Mouse (Mus musculus): ENCODE measurements at regions not wholly inside any gene's neighbourhood (a gene's known extent, or its start where the extent isn't known, plus 50 kb on each side); places are given as distances from the start of the nearest gene placed in this dataset.

- TF ChIP-seq TAL1 (IDR thresholded peaks at IDR 0.05; ENCODE audit: low read length) (no peak), NRF1 (IDR thresholded peaks at IDR 0.05; ENCODE audit: insufficient read depth, low read depth, low read length, poor library complexity, severe bottlenecking) (no peak), BHLHE40 (IDR thresholded peaks at IDR 0.05; ENCODE audit: borderline replicate concordance, low read depth, low read length) (no peak), EP300 (IDR thresholded peaks at IDR 0.05; ENCODE audit: low read depth in 1 of 2, low read length in 2 of 2) (no peak), MAX (IDR thresholded peaks at IDR 0.05; ENCODE audit: low read length) (no peak), POLR2A (IDR thresholded peaks at IDR 0.05; ENCODE audit: control insufficient read depth in 1 of 2, insufficient read depth in 1 of 2, low read depth in 1 of 2, low read length in 2 of 2, poor library complexity in 1 of 2) (no peak), MAFK (IDR thresholded peaks at IDR 0.05; ENCODE audit: borderline replicate concordance, low read depth, low read length) (no peak), E2F4 (IDR thresholded peaks at IDR 0.05; ENCODE audit: borderline replicate concordance, low read depth, low read length) (no peak), TCF12 (IDR thresholded peaks at IDR 0.05; ENCODE audit: low read depth, low read length) (no peak), ZKSCAN1 (IDR thresholded peaks at IDR 0.05; ENCODE audit: low read depth, low read length) (no peak), CHD2 (IDR thresholded peaks at IDR 0.05; ENCODE audit: low read length) (no peak), UBTF (IDR thresholded peaks at IDR 0.05; ENCODE audit: borderline replicate concordance, insufficient read depth, low read depth, low read length) (no peak), NELFE (IDR thresholded peaks at IDR 0.05; ENCODE audit: low read depth, low read length) (no peak), ETS1 (IDR thresholded peaks at IDR 0.05; ENCODE audit: low read depth, low read length) (no peak)
- no peak for DNase-seq (ENCODE audit: low read depth, low spot score)
- no peaks in the 10 kb centered on the region for H3K36me3 ChIP-seq (ENCODE audit: control insufficient read depth in 1 of 2, insufficient read depth in 2 of 2, low read length in 2 of 2)
- no peaks in the 10 kb centered on the region for H3K79me2 ChIP-seq (ENCODE audit: control insufficient read depth, insufficient read depth, low read length, poor library complexity)
- no peak overlapping the region for H3K27ac ChIP-seq (ENCODE audit: control insufficient read depth, low read depth, low read length)
- H3K9me3 ChIP-seq (replicated peaks; ENCODE audit: insufficient read depth, low read length): no peaks in the 10 kb centered on the region
- H3K4me3 ChIP-seq (ENCODE audit: control insufficient read depth in 1 of 2, insufficient read depth in 1 of 2, low read depth in 2 of 2, low read length in 2 of 2): no peak overlapping the region
- no peak overlapping the region for H3K9ac ChIP-seq (ENCODE audit: control insufficient read depth, low read depth, low read length, poor library complexity, severe bottlenecking)
- no peaks in the 10 kb centered on the region for H3K27me3 ChIP-seq (ENCODE audit: control insufficient read depth in 1 of 2, insufficient read depth in 2 of 2, low read length in 2 of 2)
- no peaks in the 10 kb centered on the region for H3K4me1 ChIP-seq (ENCODE audit: control insufficient read depth in 1 of 2, insufficient read depth in 2 of 2, low read length in 2 of 2)
Observed at GRCm38 (mm10) chr3:144012173-144012572, 192.8 kb downstream of the Lmo4 start.

- Histone ChIP-seq H3K27ac (ENCODE audit: control insufficient read depth, low read depth, low read length) (no peak overlapping the region), H3K9me3 (replicated peaks; ENCODE audit: insufficient read depth, low read length) (no peaks in the 10 kb centered on the region), H3K27me3 (ENCODE audit: control insufficient read depth in 1 of 2, insufficient read depth in 2 of 2, low read length in 2 of 2) (no peaks in the 10 kb centered on the region), H3K9ac (ENCODE audit: control insufficient read depth, low read depth, low read length, poor library complexity, severe bottlenecking) (no peak overlapping the region), H3K79me2 (ENCODE audit: control insufficient read depth, insufficient read depth, low read length, poor library complexity) (no peaks in the 10 kb centered on the region), H3K4me1 (ENCODE audit: control insufficient read depth in 1 of 2, insufficient read depth in 2 of 2, low read length in 2 of 2) (no peaks in the 10 kb centered on the region), H3K4me3 (ENCODE audit: control insufficient read depth in 1 of 2, insufficient read depth in 1 of 2, low read depth in 2 of 2, low read length in 2 of 2) (no peak overlapping the region), H3K36me3 (ENCODE audit: control insufficient read depth in 1 of 2, insufficient read depth in 2 of 2, low read length in 2 of 2) (no peaks in the 10 kb centered on the region)
- no peak for TF ChIP-seq MYB (IDR thresholded peaks at IDR 0.05; ENCODE audit: low read depth, low read length)
- no peak for TF ChIP-seq TAL1 (IDR thresholded peaks at IDR 0.05; ENCODE audit: low read length)
- TF ChIP-seq POLR2AphosphoS2 (IDR thresholded peaks at IDR 0.05; ENCODE audit: low read length): no peak
- TF ChIP-seq SIN3A (IDR thresholded peaks at IDR 0.05; ENCODE audit: low read length): no peak
- TF ChIP-seq MXI1 (IDR thresholded peaks at IDR 0.05; ENCODE audit: low read depth, low read length): no peak
- TF ChIP-seq ZNF384 (IDR thresholded peaks at IDR 0.05; ENCODE audit: low read depth, low read length): no peak
- DNase-seq (ENCODE audit: low read depth, low spot score): no peak
Observed at GRCm38 (mm10) chr3:144011456-144012025, 193.5 kb downstream of the Lmo4 start.
